Mouse (Mus musculus) stomach, postnatal 0 days (tissue): Measurements from ENCODE around the gene Gli1. TPM values are rescaled to one million over a fixed set of nuclear protein-coding genes. Genes with fewer than 3 reads are reported as not detected.

Experiments used
- ATAC-seq: fragments of 200-750 bp; cut with Nextera tagmentation; 2 replicates; pipeline ENCODE4 v1.8.0; 2017; ENCODE audit not compliant: low FRiP score, low TSS enrichment
- DNase-seq: peaks from one replicate; pipeline ENCODE4 v3.0.0-alpha.2; 2016; ENCODE audit warnings: low spot score
- H3K27ac ChIP-seq: fragments of 300-500 bp; sonication (generic); replicated peaks from 2 replicates; pipeline ENCODE4 v1.5.1; 2014; ENCODE audit warnings: mild to moderate bottlenecking, control low read depth
- H3K27me3 ChIP-seq: fragments of 300-500 bp; sonication (generic); 2 replicates; pipeline ENCODE4 v1.6.1; 2014; ENCODE audit warnings: low read length; ENCODE audit not compliant: control insufficient read depth, insufficient read depth
- H3K36me3 ChIP-seq: fragments of 300-500 bp; sonication (generic); 2 replicates; pipeline ENCODE4 v1.6.1; 2014; ENCODE audit warnings: low read length, mixed read lengths; ENCODE audit not compliant: control insufficient read depth, insufficient read depth
- H3K4me1 ChIP-seq: fragments of 300-500 bp; sonication (generic); replicated peaks from 2 replicates; pipeline ENCODE4 v1.6.1; 2014; ENCODE audit warnings: antibody characterized with exemption; ENCODE audit not compliant: control insufficient read depth, insufficient read depth
- H3K4me2 ChIP-seq: fragments of 300-500 bp; sonication (generic); replicated peaks from 2 replicates; pipeline ENCODE4 v1.6.1; 2014; ENCODE audit warnings: low read depth, mild to moderate bottlenecking, control low read depth, moderate library complexity
- H3K4me3 ChIP-seq: fragments of 300-500 bp; sonication (generic); 2 replicates; pipeline ENCODE4 v1.5.1; 2014; ENCODE audit warnings: low read depth, low read length, control low read depth
- H3K9ac ChIP-seq: fragments of 300-500 bp; sonication (generic); 2 replicates; pipeline ENCODE4 v1.6.1; 2014; ENCODE audit warnings: mild to moderate bottlenecking, low read length, control low read depth, mixed read lengths
- H3K9me3 ChIP-seq: fragments of 300-500 bp; sonication (generic); 2 replicates; pipeline ENCODE4 v1.6.1; 2016; ENCODE audit warnings: low read length; ENCODE audit not compliant: control insufficient read depth
- CTCF ChIP-seq: IDR thresholded peaks from 2 replicates; pipeline ENCODE4 v1.5.1; 2016; ENCODE audit warnings: antibody characterized with exemption, low read depth, mild to moderate bottlenecking, moderate library complexity
- EP300 ChIP-seq: optimal IDR thresholded peaks from 2 replicates; pipeline ENCODE3; 2016; ENCODE audit warnings: antibody characterized with exemption
- WGBS: fragments of 180-500 bp; shearing (Covaris S2); extraction: QIAGEN DNeasy Blood & Tissue Kit; methylation state at CpG from one replicate; pipeline ENCODE4 v1.1.7; 2014; 5-methylcytosine and 5-hydroxymethylcytosine counted together
- polyA plus RNA-seq: library from polyadenylated mRNA; unstranded; fragments of >200 nt; fragmentation: Nextera tagmentation; extraction: Ambion mirVana; gene quantifications from 2 replicates; pipeline ENCODE4 v1.2.1, GENCODE M21; 2015

Gene Gli1
- polyA plus RNA-seq, 1 experiment from 2014 or later: 2.3 TPM

DNA sequence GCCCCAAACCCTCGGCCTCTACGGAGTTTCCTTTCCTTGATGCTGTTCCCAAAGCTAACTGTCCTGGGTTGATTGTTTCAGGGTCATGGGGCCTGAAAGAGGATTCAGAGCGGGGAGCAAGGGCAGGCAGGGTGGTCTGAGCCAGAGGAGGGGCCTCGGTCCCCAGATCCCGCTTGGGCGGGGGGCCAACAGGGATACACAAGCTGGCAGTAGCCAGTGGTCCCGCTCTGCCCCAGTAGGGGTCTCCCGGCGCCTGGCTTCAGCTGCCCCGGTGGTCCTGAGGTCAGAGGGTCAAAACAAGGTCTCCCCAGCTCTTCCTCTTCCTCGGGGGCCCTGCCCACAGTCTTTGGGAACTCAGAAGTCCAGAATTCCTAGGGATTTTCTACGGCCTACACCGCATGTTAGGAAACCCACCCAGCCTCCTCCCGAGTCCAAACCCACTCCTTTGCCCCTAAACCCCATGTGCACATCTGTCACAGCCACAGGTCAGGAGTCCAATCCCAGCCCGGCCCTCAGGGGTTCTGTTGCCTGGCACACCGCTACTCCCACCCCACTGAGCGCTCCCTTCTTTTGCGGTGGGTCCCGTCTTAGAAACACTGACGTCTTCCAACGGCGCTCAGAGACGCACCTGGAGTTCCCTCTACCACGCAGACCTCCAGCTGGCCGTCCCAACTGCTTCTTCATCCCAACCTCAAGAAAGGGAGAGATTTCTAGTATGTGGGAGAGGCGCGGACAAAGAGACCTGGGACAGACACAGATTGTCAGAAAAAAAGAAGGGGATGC lies 1.0 kb downstream of the Gli1 start:
- no peak for DNase-seq
- TF ChIP-seq CTCF (no peak), EP300 (no peak)
- no peaks in the 10 kb centered on the region; the same call in 1 of the 2 replicates for H3K27me3 ChIP-seq
- H3K9ac ChIP-seq: peak overlapping the region; percentile 57
- peak overlapping the region; percentile 89 for H3K27ac ChIP-seq
- H3K4me1 ChIP-seq: no peaks in the 10 kb centered on the region; the same call in 1 of the 2 replicates
- 2% methylated on average over 27 of the region's 27 CpGs for WGBS
- peak overlapping the region; percentile 86 for H3K4me2 ChIP-seq
- peak overlapping the region; percentile 50 for H3K4me3 ChIP-seq
- no peaks in the 10 kb centered on the region for H3K36me3 ChIP-seq
- no peaks in the 10 kb centered on the region for H3K9me3 ChIP-seq
- ATAC-seq: no peak

DNA sequence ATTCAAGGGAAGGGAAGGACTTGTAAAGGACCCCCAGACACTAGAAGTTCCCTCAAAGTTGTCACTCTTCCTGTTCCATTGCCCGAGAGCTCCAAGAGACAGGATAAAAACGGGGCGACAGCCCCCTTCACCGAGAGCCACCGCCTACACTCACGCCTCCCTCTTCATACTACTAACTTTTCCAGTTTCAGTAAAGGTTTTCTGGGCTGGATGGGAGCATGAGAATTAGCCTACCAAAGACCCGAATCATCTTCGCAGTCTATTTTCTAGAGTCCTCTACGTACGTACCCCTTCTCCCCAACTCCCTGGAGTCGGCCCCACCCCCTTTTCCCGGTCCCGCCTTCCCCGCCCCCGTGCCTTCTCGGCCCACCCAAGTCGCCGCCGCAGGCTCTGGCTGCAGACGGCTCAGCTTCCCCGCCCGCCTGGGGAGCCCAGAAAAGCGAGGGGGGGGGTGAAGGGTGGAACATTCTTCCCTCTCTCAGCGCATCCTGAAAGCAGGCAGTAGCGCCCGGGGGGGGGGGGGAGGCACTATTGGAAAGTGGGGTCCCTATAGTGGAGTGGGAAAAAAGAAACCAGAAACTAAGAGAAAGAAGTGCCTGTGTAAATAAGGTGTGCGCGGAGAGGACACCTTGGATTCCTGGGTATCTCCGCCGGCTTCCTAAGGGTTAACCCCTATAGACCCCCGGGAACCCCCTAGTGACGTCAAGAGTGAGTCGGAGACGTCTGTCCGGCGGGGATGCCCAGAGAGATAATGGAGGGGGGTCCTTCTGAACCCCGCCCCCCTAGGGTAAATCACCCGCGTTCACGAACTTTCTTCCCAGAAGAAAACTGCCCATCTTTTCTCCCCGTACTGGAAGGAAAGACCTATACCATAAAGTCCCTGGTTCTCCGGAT lies 1.8 kb downstream of the Gli1 start:
- Histone ChIP-seq H3K36me3 (no peaks in the 10 kb centered on the region), H3K4me2 (peak overlapping the region; percentile 86), H3K9me3 (no peaks in the 10 kb centered on the region), H3K9ac (peak overlapping the region; percentile 62), H3K27ac (peak overlapping the region; percentile 89), H3K27me3 (no peaks in the 10 kb centered on the region; the same call in 1 of the 2 replicates), H3K4me3 (peak overlapping the region; percentile 50), H3K4me1 (no peaks in the 10 kb centered on the region; the same call in 1 of the 2 replicates)
- peak; percentile 76 for DNase-seq
- under 1% methylated on average over 41 of the region's 42 CpGs for WGBS
- no peak for TF ChIP-seq EP300
- no peak for TF ChIP-seq CTCF
- ATAC-seq: peak; percentile 50; the same call in 1 of the 2 replicates

DNA sequence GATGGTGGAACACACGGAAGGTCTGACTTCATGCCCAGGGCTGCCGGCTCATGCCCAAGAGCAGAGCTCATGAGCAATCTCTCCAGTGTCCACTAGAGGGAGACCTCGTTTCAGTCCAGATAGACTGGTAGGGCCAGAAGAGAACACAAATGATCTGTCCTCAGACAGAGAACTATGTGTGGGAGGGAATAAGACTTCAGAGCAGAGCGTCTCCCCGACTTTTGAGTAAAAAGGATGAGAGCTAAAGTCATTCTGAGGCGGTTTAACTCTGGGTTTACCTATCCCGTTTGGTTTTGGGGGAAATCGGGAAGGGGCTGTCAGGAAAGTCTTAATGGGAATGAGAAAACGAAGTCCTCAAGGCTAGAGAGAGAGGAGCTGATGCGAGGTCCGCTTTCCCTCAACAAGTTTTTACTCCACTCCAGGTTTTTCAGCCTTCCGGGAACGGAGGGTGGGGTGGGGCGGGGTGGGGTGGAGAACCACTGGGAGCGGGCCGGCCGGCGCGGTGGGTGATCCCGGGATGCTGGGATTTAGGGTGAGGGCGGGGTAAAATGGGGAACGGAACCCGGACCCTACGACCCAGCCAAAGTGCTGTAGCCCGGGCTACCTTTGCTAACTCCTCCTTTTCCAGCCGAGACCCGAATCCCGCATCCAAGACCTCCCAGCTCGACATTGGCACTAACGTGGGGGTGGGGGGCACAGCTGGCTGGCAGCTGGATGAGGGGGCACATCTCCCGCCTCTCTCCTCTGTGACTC lies 2.7 kb downstream of the Gli1 start:
- peak overlapping the region; percentile 62 for H3K9ac ChIP-seq
- DNase-seq (peak; percentile 86), ATAC-seq (peak; percentile 85)
- no peaks in the 10 kb centered on the region; the same call in 1 of the 2 replicates for H3K4me1 ChIP-seq
- TF ChIP-seq CTCF (peak; percentile 96), EP300 (no peak)
- H3K27ac ChIP-seq: peak overlapping the region; percentile 89
- peak overlapping the region; percentile 86 for H3K4me2 ChIP-seq
- H3K27me3 ChIP-seq: no peaks in the 10 kb centered on the region; the same call in 1 of the 2 replicates
- H3K9me3 ChIP-seq: no peaks in the 10 kb centered on the region
- peak overlapping the region; percentile 50 for H3K4me3 ChIP-seq
- under 1% methylated on average over 31 of the region's 31 CpGs for WGBS
- H3K36me3 ChIP-seq: no peaks in the 10 kb centered on the region

GRCm38 (mm10) chr10:127337536-127338099 lies 4.2 kb downstream of the Gli1 start:
- Histone ChIP-seq H3K9me3 (no peaks in the 10 kb centered on the region), H3K4me1 (no peaks in the 10 kb centered on the region; the same call in 1 of the 2 replicates), H3K9ac (no peak overlapping the region), H3K4me3 (no peak overlapping the region), H3K36me3 (no peaks in the 10 kb centered on the region), H3K27me3 (no peaks in the 10 kb centered on the region; the same call in 1 of the 2 replicates), H3K4me2 (no peak overlapping the region), H3K27ac (no peak overlapping the region)
- ATAC-seq: no peak
- TF ChIP-seq CTCF (no peak), EP300 (no peak)
- DNase-seq: no peak
- WGBS: 72% methylated on average over 6 of the region's 6 CpGs

DNA sequence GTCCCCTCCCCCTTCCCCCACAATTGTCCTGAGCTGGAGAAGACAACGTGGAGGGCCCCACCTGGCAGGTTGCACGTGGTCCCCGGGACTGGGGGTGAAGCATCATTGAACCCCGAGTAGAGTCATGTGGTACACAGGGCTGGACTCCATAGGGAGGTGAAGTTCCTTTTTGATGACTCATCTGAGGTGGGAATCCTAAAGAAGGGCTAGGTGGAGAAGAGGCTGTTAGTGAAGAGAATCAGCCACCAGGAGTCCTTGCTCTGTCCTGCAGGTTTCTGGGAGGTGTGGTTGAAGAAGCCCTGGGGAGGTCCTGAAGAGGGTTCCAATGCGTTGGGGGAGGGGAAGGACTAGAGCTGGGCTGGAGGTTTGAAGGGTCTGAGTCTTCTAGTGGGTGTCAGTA lies 4.8 kb downstream of the Gli1 start:
- H3K4me3 ChIP-seq: no peak overlapping the region
- ATAC-seq (no peak), DNase-seq (no peak)
- TF ChIP-seq EP300 (no peak), CTCF (0 out of 2 replicates have a peak, but pooled peaks have one; percentile 1)
- H3K9me3 ChIP-seq: no peaks in the 10 kb centered on the region
- 44% methylated on average over 5 of the region's 5 CpGs for WGBS
- H3K9ac ChIP-seq: no peak overlapping the region
- no peak overlapping the region for H3K4me2 ChIP-seq
- no peak overlapping the region for H3K27ac ChIP-seq
- H3K36me3 ChIP-seq: no peaks in the 10 kb centered on the region
- H3K4me1 ChIP-seq: no peaks in the 10 kb centered on the region; the same call in 1 of the 2 replicates
- no peaks in the 10 kb centered on the region; the same call in 1 of the 2 replicates for H3K27me3 ChIP-seq
